Mouse (Mus musculus): ENCODE measurements at regions not wholly inside any gene's neighbourhood (a gene's known extent, or its start where the extent isn't known, plus 50 kb on each side); places are given as distances from the start of the nearest gene placed in this dataset.

DNA sequence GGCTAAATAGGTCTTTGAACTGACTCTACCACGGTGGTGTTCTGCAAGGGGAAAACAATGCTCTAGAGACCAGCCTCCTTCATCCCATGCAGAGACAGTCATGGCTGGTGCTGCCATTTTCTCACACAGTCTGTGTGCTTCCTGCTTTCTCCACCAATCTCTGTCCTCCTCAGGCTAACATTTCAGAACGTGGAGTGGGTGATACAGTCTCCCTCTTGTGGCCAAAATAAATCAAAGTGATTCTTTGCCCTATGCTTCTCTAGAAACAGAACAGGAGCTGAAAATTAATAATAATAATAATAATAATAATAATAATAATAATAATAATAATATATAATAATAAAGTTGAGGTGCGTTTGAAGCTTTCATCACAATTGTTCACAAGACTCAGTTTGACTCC lies 181.1 kb downstream of the Ppargc1a start:
- TF ChIP-seq CTCF (IDR thresholded peaks at IDR 0.05; ENCODE audit: borderline replicate concordance, extremely low read depth, insufficient read depth, insufficient read length) (peak; percentile 26; the same call in 1 of the 2 replicates), POLR2A (IDR thresholded peaks at IDR 0.05; ENCODE audit: borderline replicate concordance, extremely low read depth, insufficient read depth, insufficient read length, poor library complexity, severe bottlenecking) (no peak)
